Mouse (Mus musculus): ENCODE data around the gene Ifi44. TPM values are rescaled to one million over a fixed set of nuclear protein-coding genes. Genes with fewer than 3 reads are reported as not detected.

The Ifi44 gene
- 0.84 TPM in 1 of 2 replicates, not detected in the other for total RNA-seq (2015; ENCODE audit: low replicate concordance)
- total RNA-seq (2017; ENCODE audit: low replicate concordance) = 0.51 TPM in 1 of 2 replicates, not detected in the other

GRCm38 (mm10) chr3:151749737-151750136, at the start of gene Ifi44:
Gene Ifi44 (minus strand): TSS chr3:151749960.
- ATAC-seq (replicated peaks; ENCODE audit: low FRiP score, poor library complexity, severe bottlenecking) = no peak

- no peak for ATAC-seq (replicated peaks; ENCODE audit: low FRiP score, poor library complexity, severe bottlenecking)
Observed at GRCm38 (mm10) chr3:151788622-151789021, 38.9 kb upstream of the Ifi44 start.

GRCm38 (mm10) chr3:151775089-151775488, 25.3 kb upstream of the Ifi44 start:
- ATAC-seq (replicated peaks; ENCODE audit: low FRiP score, poor library complexity, severe bottlenecking) = no peak

GRCm38 (mm10) chr3:151771074-151771473, 21.3 kb upstream of the Ifi44 start:
- ATAC-seq (replicated peaks; ENCODE audit: low FRiP score, poor library complexity, severe bottlenecking) = no peak

GRCm38 (mm10) chr3:151748514-151748913, 1.2 kb downstream of the Ifi44 start:
- no peak for ATAC-seq (replicated peaks; ENCODE audit: low FRiP score, poor library complexity, severe bottlenecking)

- ATAC-seq (replicated peaks; ENCODE audit: low FRiP score, poor library complexity, severe bottlenecking) = no peak
Observed at GRCm38 (mm10) chr3:151746058-151746457, 3.7 kb downstream of the Ifi44 start.

- ATAC-seq (replicated peaks; ENCODE audit: low FRiP score, poor library complexity, severe bottlenecking) = no peak
Observed at GRCm38 (mm10) chr3:151742223-151742622, 7.5 kb downstream of the Ifi44 start.

GRCm38 (mm10) chr3:151716246-151716645, 33.5 kb downstream of the Ifi44 start:
- no peak for ATAC-seq (replicated peaks; ENCODE audit: low FRiP score, poor library complexity, severe bottlenecking)

- ATAC-seq (replicated peaks; ENCODE audit: low FRiP score, poor library complexity, severe bottlenecking) = no peak
Observed at GRCm38 (mm10) chr3:151707335-151707734, 42.4 kb downstream of the Ifi44 start.

Other genes starting within 250 kb of the Ifi44 start
- gene Ifi44l, start 12.9 kb upstream of the Ifi44 start, total RNA-seq (2015; ENCODE audit: low replicate concordance) = not detected in 2 replicates
- not detected in 2 replicates for gene Ifi44l, start 12.9 kb upstream of the Ifi44 start, total RNA-seq (2017; ENCODE audit: low replicate concordance)
- gene Ptgfr, start 87.7 kb upstream of the Ifi44 start, total RNA-seq (2015; ENCODE audit: low replicate concordance) = not detected in 2 replicates
- gene Ptgfr, start 87.7 kb upstream of the Ifi44 start, total RNA-seq (2017; ENCODE audit: low replicate concordance) = 0.14 TPM in 1 of 2 replicates, not detected in the other

All from erythroblast, adult 5-6 weeks (primary cell).